Mouse (Mus musculus) cortical plate, adult 2 months (tissue): ENCODE results near the gene Zfp865. TPM values are rescaled to one million over a fixed set of nuclear protein-coding genes. Genes with fewer than 3 reads are reported as not detected.
"Not testable (repeated sequence)": the region's sequence is repeated elsewhere in the genome, so short reads cannot be mapped to it uniquely, and the experiment has no call there.

ENCODE experiments used
- H3K27ac ChIP-seq: fragments of 200-500 bp; 2 replicates; pipeline ENCODE4 v1.5.1; 2012; ENCODE audit warnings: low read length, control low read depth, inconsistent platforms; ENCODE audit not compliant: insufficient read depth
- H3K4me1 ChIP-seq: fragments of 200-500 bp; 2 replicates; pipeline ENCODE4 v1.6.1; 2011; ENCODE audit warnings: low read length; ENCODE audit not compliant: control insufficient read depth, insufficient read depth
- H3K4me3 ChIP-seq: fragments of 200-500 bp; 2 replicates; pipeline ENCODE4 v1.5.1; 2011; ENCODE audit warnings: mild to moderate bottlenecking, low read length, control low read depth; ENCODE audit not compliant: insufficient read depth
- CTCF ChIP-seq: fragments of 200-500 bp; IDR thresholded peaks from 2 replicates; pipeline ENCODE4 v1.5.1; 2011; ENCODE audit warnings: mild to moderate bottlenecking, control low read depth, low read length; ENCODE audit not compliant: insufficient read depth; ENCODE audit errors: extremely low read depth
- POLR2A ChIP-seq: fragments of 200-500 bp; IDR thresholded peaks from 2 replicates; pipeline ENCODE4 v1.6.1; 2011; ENCODE audit warnings: mild to moderate bottlenecking, low read length, control low read depth; ENCODE audit not compliant: insufficient read depth; ENCODE audit errors: extremely low read depth
- polyA plus RNA-seq: library from polyadenylated mRNA; depleted of rRNA; stranded (reverse); fragments of >200 nt; gene quantifications from 2 replicates; pipeline ENCODE4 v1.2.3, GENCODE M21; 2012

The Zfp865 gene
- polyA plus RNA-seq, 1 experiment: 28.7 TPM

DNA sequence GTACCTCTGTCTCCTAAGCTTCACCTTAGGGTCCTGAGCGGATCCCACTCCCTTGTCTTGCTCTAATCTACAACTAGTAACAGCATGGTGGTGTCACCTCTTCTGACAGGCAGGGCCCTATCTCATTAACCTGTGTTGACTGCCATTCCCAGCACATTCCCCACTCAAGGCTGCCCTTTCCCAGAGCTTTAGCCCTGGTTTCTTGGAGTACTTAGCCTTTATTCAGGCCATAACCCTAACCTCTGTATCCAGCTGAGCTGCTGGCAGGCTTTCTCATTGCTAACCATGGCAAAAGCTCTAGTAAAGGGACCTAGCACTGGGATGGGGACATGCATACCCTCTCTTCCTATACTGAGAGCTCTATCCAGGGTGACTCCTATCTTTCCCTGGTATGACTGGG lies 38.5 kb downstream of the Zfp865 start:
- H3K4me1 ChIP-seq: peaks cover 9% of the 10 kb centered on the region
- H3K27ac ChIP-seq: no peak overlapping the region
- no peak overlapping the region for H3K4me3 ChIP-seq
- no peak for TF ChIP-seq CTCF
- TF ChIP-seq POLR2A: no peak

GRCm38 (mm10) chr7:5059421-5059820 lies 39.2 kb downstream of the Zfp865 start:
- H3K4me1 ChIP-seq: peaks cover 10% of the 10 kb centered on the region
- TF ChIP-seq CTCF (no peak), POLR2A (no peak)

GRCm38 (mm10) chr7:5060239-5060731 lies 40.1 kb downstream of the Zfp865 start:
- Histone ChIP-seq H3K4me3 (peak overlapping the region; percentile 69), H3K4me1 (peaks cover 10% of the 10 kb centered on the region), H3K27ac (peak overlapping the region; percentile 67)
- TF ChIP-seq CTCF (peak; percentile 60), POLR2A (no peak)

More at GRCm38 (mm10) chr7:5059421-5059820, 39.2 kb downstream of the Zfp865 start:
- Histone ChIP-seq H3K27ac (no peak overlapping the region), H3K4me3 (no peak overlapping the region)

DNA sequence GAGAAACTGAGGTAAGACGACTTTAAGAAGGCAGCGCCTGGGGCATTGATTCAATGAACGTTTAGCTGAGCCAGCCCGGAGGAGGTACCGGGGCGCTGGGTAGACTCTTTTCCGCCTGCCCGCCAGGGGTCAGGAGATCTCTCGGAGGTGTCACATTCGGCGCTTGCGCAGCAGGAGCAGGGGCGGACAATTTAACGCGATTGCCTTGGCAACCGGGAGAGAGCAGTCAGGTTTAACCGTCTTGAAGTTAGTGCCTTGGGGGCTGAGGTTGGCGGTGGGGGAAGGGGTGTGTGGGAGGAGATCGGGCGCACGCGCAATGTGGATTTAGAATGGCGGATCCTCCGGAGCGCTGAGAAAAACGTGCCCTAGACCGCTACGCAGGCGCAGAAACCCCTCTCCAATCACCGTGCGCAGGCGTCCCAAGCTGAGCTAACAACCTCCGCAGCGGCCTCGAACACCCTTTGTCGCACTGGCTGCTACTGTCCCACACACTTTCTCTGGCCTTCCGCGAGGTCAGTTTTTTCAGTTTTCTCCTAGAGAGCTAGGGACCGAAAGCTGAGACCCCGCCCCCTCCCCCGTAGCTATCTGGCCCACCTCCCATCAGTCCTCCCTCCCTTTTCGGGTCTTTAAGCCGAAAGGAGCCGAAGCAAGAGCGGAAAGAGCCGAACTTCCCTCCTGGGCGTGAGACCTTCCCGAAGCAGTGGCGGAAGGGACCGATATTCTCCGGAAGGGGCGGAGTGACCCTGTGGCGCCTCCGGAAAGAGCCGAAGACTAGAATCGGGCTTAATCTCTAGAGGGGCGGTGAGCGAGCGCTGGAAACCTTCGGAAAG lies 41.0 kb downstream of the Zfp865 start:
- TF ChIP-seq CTCF: 0 out of 2 replicates have a peak, but pooled peaks have one; percentile 23
- peak; percentile 64 for TF ChIP-seq POLR2A
- Histone ChIP-seq H3K4me1 (peaks cover 6% of the 10 kb centered on the region), H3K4me3 (peak overlapping the region; percentile 69), H3K27ac (peak overlapping the region; percentile 99)

- TF ChIP-seq POLR2A (peak; percentile 38; the same call in 1 of the 2 replicates), CTCF (no peak)
- H3K27ac ChIP-seq: peak within 1 kb of the TSS; percentile 99
- peaks cover 6% of the 10 kb centered on the region; the same call in 1 of the 2 replicates for H3K4me1 ChIP-seq
- H3K4me3 ChIP-seq: peak within 1 kb of the TSS; percentile 69
These were observed 41.7 kb downstream of the Zfp865 start, which contains the start of gene U2af2 for GRCm38 (mm10) chr7:5061774-5062359. U2af2 (plus strand) TSS chr7:5062143.

DNA sequence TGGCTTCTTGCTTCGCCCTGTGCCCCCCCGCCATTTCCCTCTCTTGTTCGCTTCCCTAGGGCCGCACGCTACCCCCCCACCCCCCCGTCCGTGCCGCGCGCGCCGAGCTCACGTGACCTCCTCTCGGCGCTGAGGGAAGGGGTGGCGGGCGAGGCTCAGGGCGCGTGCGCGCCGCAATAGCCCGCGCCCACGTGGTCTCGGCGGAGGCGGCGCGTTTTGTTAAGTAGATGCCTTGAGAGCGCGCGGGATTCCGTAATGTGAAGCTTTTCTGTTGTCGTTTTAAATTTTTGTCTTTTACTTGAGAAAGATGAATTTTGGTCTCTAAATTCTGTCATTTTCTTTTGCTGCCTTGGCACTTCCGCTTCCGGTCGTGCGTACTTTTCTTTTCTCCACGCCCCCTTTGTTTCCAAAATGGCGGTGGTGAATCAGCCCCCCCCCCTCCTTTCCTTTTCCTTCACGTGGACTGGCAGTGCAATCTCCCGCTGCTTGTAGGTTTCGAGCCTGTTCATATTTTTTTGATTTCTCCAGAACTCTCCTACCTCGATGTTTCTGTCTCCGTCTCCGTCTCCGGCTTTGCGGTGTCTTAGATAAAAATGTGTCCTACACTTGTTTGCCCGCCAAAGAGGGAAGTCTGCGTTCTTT lies 42.3 kb downstream of the Zfp865 start:
- H3K27ac ChIP-seq: peak overlapping the region; percentile 91
- TF ChIP-seq POLR2A (no peak), CTCF (no peak)
- peaks cover 6% of the 10 kb centered on the region; the same call in 1 of the 2 replicates for H3K4me1 ChIP-seq
- peak overlapping the region; percentile 69 for H3K4me3 ChIP-seq

- H3K4me3 ChIP-seq: no peak overlapping the region
- TF ChIP-seq POLR2A (no peak), CTCF (no peak)
- no peak overlapping the region for H3K27ac ChIP-seq
- H3K4me1 ChIP-seq: peaks cover 6% of the 10 kb centered on the region; the same call in 1 of the 2 replicates
These were observed 44.7 kb downstream of the Zfp865 start for GRCm38 (mm10) chr7:5064886-5065285.

DNA sequence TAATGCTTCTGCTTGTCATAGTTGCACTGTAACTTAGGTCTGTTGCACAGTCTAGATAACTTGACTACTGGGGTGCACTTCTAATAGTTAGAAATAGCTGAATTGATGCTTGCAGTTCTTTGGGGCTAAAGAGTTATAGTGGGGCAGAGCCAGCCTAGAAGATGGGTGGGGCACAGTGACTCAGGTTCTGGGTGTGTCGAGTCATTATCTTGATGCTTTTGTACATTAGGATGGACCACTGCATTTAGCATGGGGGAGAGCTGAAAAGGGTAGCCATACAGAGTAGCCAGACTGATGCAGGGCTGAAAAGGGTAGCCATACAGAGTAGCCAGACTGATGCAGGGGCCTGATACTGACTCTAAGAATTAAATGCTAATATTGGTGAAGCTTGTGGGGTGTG lies 53.4 kb downstream of the Zfp865 start:
- no peak overlapping the region for H3K4me3 ChIP-seq
- H3K4me1 ChIP-seq: no peaks in the 10 kb centered on the region
- no peak overlapping the region for H3K27ac ChIP-seq
- no peak for TF ChIP-seq CTCF
- TF ChIP-seq POLR2A: no peak

GRCm38 (mm10) chr7:5074984-5075383 lies 54.8 kb downstream of the Zfp865 start:
- Histone ChIP-seq H3K4me1 (no peaks in the 10 kb centered on the region), H3K4me3 (no peak overlapping the region), H3K27ac (no peak overlapping the region)
- TF ChIP-seq CTCF (no peak), POLR2A (no peak)

DNA sequence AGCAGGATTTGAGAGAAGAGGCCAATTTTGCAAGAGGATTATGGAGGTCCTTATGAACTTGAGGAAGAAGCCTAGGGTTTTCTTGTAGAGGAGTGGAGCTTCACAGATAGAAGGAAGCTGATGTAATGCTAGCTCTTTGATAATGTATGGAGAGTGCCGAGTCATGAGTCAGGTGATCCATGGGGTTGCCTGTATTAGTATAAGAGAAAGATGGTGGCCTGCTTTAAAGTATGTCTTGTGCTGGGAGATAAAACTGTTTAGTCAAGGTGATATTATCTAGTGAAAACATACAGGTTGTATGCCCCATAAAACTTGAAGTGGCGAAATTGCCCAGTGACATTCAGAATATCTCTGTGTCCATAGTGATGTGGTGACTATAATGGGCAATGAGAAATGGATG lies 56.8 kb downstream of the Zfp865 start:
- Histone ChIP-seq H3K4me3 (no peak overlapping the region), H3K27ac (no peak overlapping the region), H3K4me1 (peaks cover 2% of the 10 kb centered on the region; the same call in 1 of the 2 replicates)
- TF ChIP-seq CTCF: no peak
- no peak for TF ChIP-seq POLR2A

DNA sequence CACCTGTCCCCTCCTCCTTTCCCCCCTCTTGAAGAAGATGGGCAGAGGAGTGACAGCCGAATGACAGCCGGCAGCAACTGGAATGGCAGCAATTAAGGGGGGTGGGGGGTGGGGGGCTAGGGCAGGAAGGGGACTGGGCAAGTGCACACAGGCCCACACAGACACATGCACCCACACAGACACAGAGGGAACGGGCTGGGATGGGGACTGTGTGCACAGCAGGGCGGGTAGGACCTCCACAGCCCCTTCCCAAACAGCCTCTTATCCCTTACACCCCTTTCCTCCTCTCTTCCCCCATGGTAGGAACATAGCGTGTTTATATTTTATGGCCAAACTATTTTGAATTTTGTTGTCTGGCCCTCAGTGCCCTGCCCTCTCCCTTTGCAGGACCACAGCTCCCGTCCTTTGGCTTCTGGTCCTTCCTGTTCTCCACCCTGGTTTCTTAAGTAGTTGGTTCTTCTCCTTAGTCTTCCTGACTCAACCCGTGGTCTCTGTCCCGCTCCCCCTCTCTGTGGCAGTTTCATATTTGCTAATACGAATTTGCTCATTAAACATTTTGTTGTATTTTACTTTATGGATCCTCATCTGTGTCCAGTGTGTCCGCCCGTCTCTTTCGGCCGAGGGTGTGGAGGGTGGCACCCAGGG lies 59.3 kb downstream of the Zfp865 start:
- Histone ChIP-seq H3K27ac (0 out of 2 replicates have a peak overlapping the region, but pooled peaks have one; percentile 6), H3K4me3 (peak overlapping the region; percentile 96)
- H3K4me1 ChIP-seq: not testable (repeated sequence)
